Mouse (Mus musculus): ENCODE measurements around the gene Sema4b. TPM values are rescaled to one million over a fixed set of nuclear protein-coding genes. Genes with fewer than 3 reads are reported as not detected.
A peak's percentile ranks its signal among the peaks of the same experiment; 100 is the strongest.

Gene Sema4b
- polyA plus RNA-seq, 1 experiment from 2014 or later, result 10.7 TPM

GRCm38 (mm10) chr7:80204961-80205360 is 18.3 kb downstream of the Sema4b start:
- no peak overlapping the region for H3K4me2 ChIP-seq
- no peak overlapping the region for H3K9ac ChIP-seq
- no peak overlapping the region for H3K4me3 ChIP-seq
- no peaks in the 10 kb centered on the region for H3K27me3 ChIP-seq (replicated peaks)
- peaks cover 67% of the 10 kb centered on the region for H3K4me1 ChIP-seq (replicated peaks)
- 0 out of 2 replicates have a peak, but pooled peaks cover 3% of the 10 kb centered on the region for H3K36me3 ChIP-seq
- H3K9me3 ChIP-seq (replicated peaks), result no peaks in the 10 kb centered on the region
- ATAC-seq (ENCODE audit: insufficient number of reproducible peaks, low FRiP score), result no peak
- H3K27ac ChIP-seq (ENCODE audit: poor library complexity, severe bottlenecking), result no peak overlapping the region
- WGBS, result 84% methylated on average over 7 of the region's 7 CpGs

DNA sequence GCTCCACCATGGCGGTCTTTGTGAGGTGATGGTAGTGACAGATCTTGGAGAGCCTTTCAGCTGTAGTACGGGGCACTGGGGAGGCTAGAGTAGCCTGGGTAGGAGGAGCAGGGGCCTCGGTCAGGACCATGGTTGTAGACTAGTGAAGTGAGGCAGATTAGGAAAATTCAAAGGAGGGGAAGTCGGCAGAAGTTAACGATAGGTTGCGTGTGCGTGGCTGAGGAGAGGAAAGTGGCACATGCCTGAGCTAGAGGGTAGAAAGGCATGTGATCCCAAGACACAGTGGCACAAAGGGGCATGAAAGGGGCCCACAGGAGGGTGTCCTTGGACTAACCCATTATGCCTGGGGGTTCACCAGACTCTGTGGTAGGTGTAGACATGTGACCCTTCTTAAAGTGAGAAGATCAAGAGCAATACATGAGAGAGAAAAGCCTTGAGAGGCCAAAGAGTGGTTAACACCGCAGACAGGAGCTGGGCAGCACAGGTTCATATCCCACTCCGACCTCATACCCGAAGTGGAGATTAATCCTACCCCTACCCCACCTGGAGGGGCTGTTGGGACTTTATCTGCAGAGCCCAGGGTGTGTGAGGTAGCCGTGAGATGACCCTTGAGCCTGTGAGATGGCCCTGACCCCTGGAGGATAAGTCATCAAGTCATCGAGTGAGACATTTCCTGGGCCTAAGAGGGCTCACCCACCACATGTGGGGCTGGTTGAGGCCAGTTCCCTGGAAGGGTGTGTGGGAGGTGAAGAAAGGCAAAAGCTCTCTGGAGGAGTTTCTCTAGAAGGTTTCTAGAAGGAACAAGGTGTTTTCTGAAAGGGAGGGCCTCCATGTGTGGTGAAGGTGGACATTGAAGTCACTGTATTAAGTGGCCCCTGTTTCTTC is 19.3 kb downstream of the Sema4b start:
- Histone ChIP-seq H3K27ac (ENCODE audit: poor library complexity, severe bottlenecking) (no peak overlapping the region), H3K9ac (no peak overlapping the region), H3K4me1 (replicated peaks) (peaks cover 67% of the 10 kb centered on the region), H3K4me2 (no peak overlapping the region), H3K4me3 (no peak overlapping the region), H3K27me3 (replicated peaks) (no peaks in the 10 kb centered on the region), H3K9me3 (replicated peaks) (no peaks in the 10 kb centered on the region), H3K36me3 (0 out of 2 replicates have a peak, but pooled peaks cover 3% of the 10 kb centered on the region)
- WGBS, result 79% methylated on average over 12 of the region's 12 CpGs
- ATAC-seq (ENCODE audit: insufficient number of reproducible peaks, low FRiP score), result no peak

- Histone ChIP-seq H3K36me3 (0 out of 2 replicates have a peak, but pooled peaks cover 1% of the 10 kb centered on the region), H3K4me1 (replicated peaks) (peaks cover 61% of the 10 kb centered on the region), H3K4me2 (no peak overlapping the region; the same call in 1 of the 2 replicates), H3K27ac (ENCODE audit: poor library complexity, severe bottlenecking) (no peak overlapping the region), H3K4me3 (no peak overlapping the region), H3K9me3 (replicated peaks) (no peaks in the 10 kb centered on the region), H3K9ac (peak overlapping the region; percentile 15; the same call in 1 of the 2 replicates), H3K27me3 (replicated peaks) (no peaks in the 10 kb centered on the region)
- ATAC-seq (ENCODE audit: insufficient number of reproducible peaks, low FRiP score), result 0 out of 2 replicates have a peak, but pooled peaks have one; percentile 29
- 59% methylated on average over 3 of the region's 3 CpGs for WGBS
Observed at GRCm38 (mm10) chr7:80207314-80207731, 20.7 kb downstream of the Sema4b start.

- H3K4me1 ChIP-seq (replicated peaks), result peaks cover 63% of the 10 kb centered on the region
- no peaks in the 10 kb centered on the region for H3K27me3 ChIP-seq (replicated peaks)
- H3K36me3 ChIP-seq, result peaks cover 6% of the 10 kb centered on the region; the same call in 1 of the 2 replicates
- 67% methylated on average over 18 of the region's 18 CpGs for WGBS
- no peak overlapping the region; the same call in 1 of the 2 replicates for H3K9ac ChIP-seq
- no peak overlapping the region for H3K4me3 ChIP-seq
- no peaks in the 10 kb centered on the region for H3K9me3 ChIP-seq (replicated peaks)
- H3K4me2 ChIP-seq, result peak overlapping the region; percentile 27
- ATAC-seq (ENCODE audit: insufficient number of reproducible peaks, low FRiP score), result no peak
- peak overlapping the region; percentile 75 for H3K27ac ChIP-seq (ENCODE audit: poor library complexity, severe bottlenecking)
Observed at GRCm38 (mm10) chr7:80208026-80208642, 21.5 kb downstream of the Sema4b start.

GRCm38 (mm10) chr7:80208738-80209430 is 22.2 kb downstream of the Sema4b start:
- ATAC-seq (ENCODE audit: insufficient number of reproducible peaks, low FRiP score), result peak; percentile 80
- Histone ChIP-seq H3K9me3 (replicated peaks) (no peaks in the 10 kb centered on the region), H3K4me2 (peak overlapping the region; percentile 27), H3K27me3 (replicated peaks) (no peaks in the 10 kb centered on the region), H3K4me1 (replicated peaks) (peaks cover 56% of the 10 kb centered on the region), H3K27ac (ENCODE audit: poor library complexity, severe bottlenecking) (peak overlapping the region; percentile 75), H3K36me3 (peaks cover 9% of the 10 kb centered on the region; the same call in 1 of the 2 replicates), H3K9ac (peak overlapping the region; percentile 14; the same call in 1 of the 2 replicates), H3K4me3 (no peak overlapping the region)
- 28% methylated on average over 10 of the region's 10 CpGs for WGBS

DNA sequence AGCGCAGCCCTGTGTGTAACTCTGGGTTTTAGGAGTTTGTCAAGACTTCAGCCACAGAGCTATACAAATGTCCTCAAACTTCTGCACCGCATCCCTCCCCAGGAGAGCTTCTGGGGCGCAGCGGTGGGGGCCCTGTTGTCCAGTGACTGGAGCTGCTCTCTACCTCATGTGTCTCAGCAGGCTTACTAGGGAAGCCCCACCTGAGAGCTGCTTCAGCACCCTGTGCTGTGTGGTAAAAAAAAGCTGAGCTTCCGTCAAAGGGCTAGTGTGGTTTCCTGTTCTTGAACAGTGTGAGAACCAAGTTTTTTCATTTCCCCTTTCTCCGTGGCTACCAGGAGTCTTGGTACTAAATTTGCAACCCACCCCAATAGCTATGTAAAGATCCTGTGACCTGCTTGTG is 23.0 kb downstream of the Sema4b start:
- no peak for ATAC-seq (ENCODE audit: insufficient number of reproducible peaks, low FRiP score)
- no peak overlapping the region for H3K9ac ChIP-seq
- H3K4me1 ChIP-seq (replicated peaks), result peaks cover 52% of the 10 kb centered on the region
- H3K36me3 ChIP-seq, result peaks cover 13% of the 10 kb centered on the region; the same call in 1 of the 2 replicates
- no peak overlapping the region for H3K4me3 ChIP-seq
- no peaks in the 10 kb centered on the region for H3K27me3 ChIP-seq (replicated peaks)
- no peak overlapping the region for H3K4me2 ChIP-seq
- 65% methylated on average over 6 of the region's 6 CpGs for WGBS
- peak overlapping the region; percentile 75; the same call in 1 of the 2 replicates for H3K27ac ChIP-seq (ENCODE audit: poor library complexity, severe bottlenecking)
- no peaks in the 10 kb centered on the region for H3K9me3 ChIP-seq (replicated peaks)

GRCm38 (mm10) chr7:80210982-80211381 is 24.3 kb downstream of the Sema4b start:
- H3K27ac ChIP-seq (ENCODE audit: poor library complexity, severe bottlenecking), result no peak overlapping the region
- H3K4me2 ChIP-seq, result no peak overlapping the region
- H3K4me3 ChIP-seq, result no peak overlapping the region
- H3K9ac ChIP-seq, result no peak overlapping the region
- H3K4me1 ChIP-seq (replicated peaks), result peaks cover 51% of the 10 kb centered on the region
- 84% methylated on average over 4 of the region's 4 CpGs for WGBS
- no peaks in the 10 kb centered on the region for H3K9me3 ChIP-seq (replicated peaks)
- no peaks in the 10 kb centered on the region for H3K27me3 ChIP-seq (replicated peaks)
- ATAC-seq (ENCODE audit: insufficient number of reproducible peaks, low FRiP score), result no peak
- H3K36me3 ChIP-seq, result peaks cover 18% of the 10 kb centered on the region; the same call in 1 of the 2 replicates

DNA sequence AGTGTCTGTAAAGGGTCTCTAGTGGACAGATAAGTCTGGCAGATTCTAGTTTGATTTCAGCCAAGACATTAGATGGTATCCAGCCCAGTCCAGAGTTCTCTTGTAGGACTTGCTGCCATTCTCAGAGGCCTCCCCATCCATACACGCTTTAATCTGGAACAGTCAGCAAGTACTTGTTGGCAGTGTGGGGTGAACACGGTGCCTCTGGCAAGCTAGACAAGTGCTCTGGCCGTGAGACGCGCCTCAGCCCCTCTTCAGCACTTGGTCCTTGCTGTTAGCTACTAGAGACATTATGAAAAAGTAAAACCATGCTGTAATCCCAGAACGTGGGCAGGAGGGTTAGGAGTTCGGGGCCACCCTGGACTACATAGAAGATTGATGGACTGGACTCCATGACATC is 27.0 kb downstream of the Sema4b start:
- H3K4me2 ChIP-seq, result no peak overlapping the region
- H3K27ac ChIP-seq (ENCODE audit: poor library complexity, severe bottlenecking), result no peak overlapping the region
- no peak overlapping the region for H3K4me3 ChIP-seq
- no peak overlapping the region for H3K9ac ChIP-seq
- peaks cover 39% of the 10 kb centered on the region for H3K36me3 ChIP-seq
- WGBS, result 74% methylated on average over 7 of the region's 7 CpGs
- no peaks in the 10 kb centered on the region for H3K27me3 ChIP-seq (replicated peaks)
- peaks cover 25% of the 10 kb centered on the region for H3K4me1 ChIP-seq (replicated peaks)
- no peaks in the 10 kb centered on the region for H3K9me3 ChIP-seq (replicated peaks)
- no peak for ATAC-seq (ENCODE audit: insufficient number of reproducible peaks, low FRiP score)

- 0 out of 2 replicates have a peak overlapping the region, but pooled peaks have one; percentile 24 for H3K9ac ChIP-seq
- no peaks in the 10 kb centered on the region for H3K27me3 ChIP-seq (replicated peaks)
- no peaks in the 10 kb centered on the region for H3K9me3 ChIP-seq (replicated peaks)
- ATAC-seq (ENCODE audit: insufficient number of reproducible peaks, low FRiP score), result no peak
- peaks cover 16% of the 10 kb centered on the region for H3K4me1 ChIP-seq (replicated peaks)
- whole genome bisulfite sequencing, result 82% methylated on average over 8 of the region's 8 CpGs
- no peak overlapping the region for H3K4me2 ChIP-seq
- peaks cover 47% of the 10 kb centered on the region for H3K36me3 ChIP-seq
- H3K27ac ChIP-seq (ENCODE audit: poor library complexity, severe bottlenecking), result no peak overlapping the region
- no peak overlapping the region for H3K4me3 ChIP-seq
Observed at GRCm38 (mm10) chr7:80214459-80214858, 27.8 kb downstream of the Sema4b start.

DNA sequence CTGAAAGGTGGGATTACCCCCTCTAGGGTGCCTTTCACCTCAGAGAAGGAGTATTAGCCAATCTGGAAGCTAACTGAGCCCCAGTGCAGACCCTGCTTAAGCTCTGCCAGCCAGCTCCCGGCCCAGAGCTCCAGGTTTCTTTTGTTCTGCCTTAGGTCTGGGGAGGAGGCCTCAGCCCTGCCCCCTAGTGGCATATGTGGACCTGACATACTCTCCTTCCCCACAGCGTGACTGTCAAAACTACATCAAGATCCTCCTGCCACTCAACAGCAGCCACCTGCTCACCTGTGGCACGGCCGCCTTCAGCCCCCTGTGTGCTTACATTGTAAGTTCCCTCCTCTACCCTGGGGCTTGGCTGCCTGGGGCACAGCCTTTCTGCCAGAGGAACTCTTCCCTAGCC is 28.8 kb downstream of the Sema4b start:
- no peaks in the 10 kb centered on the region for H3K27me3 ChIP-seq (replicated peaks)
- peaks cover 57% of the 10 kb centered on the region for H3K36me3 ChIP-seq
- peak; percentile 41; the same call in 1 of the 2 replicates for ATAC-seq (ENCODE audit: insufficient number of reproducible peaks, low FRiP score)
- H3K4me1 ChIP-seq (replicated peaks), result peaks cover 9% of the 10 kb centered on the region
- H3K9ac ChIP-seq, result no peak overlapping the region; the same call in 1 of the 2 replicates
- WGBS, result 30% methylated on average over 4 of the region's 4 CpGs
- H3K4me3 ChIP-seq, result no peak overlapping the region
- no peak overlapping the region for H3K4me2 ChIP-seq
- no peak overlapping the region for H3K27ac ChIP-seq (ENCODE audit: poor library complexity, severe bottlenecking)
- no peaks in the 10 kb centered on the region for H3K9me3 ChIP-seq (replicated peaks)
